Mouse (Mus musculus) cerebellum, adult 9-11 months (tissue): ENCODE measurements at regions not wholly inside any gene's neighbourhood (a gene's known extent, or its start where the extent isn't known, plus 50 kb on each side); places are given as distances from the start of the nearest gene placed in this dataset.

ENCODE experiments used
- DNase-seq: peaks from one replicate; pipeline ENCODE4 v3.0.0; 2022

GRCm38 (mm10) chr12:39831079-39831478, 206.7 kb downstream of the Arl4a start:
- DNase-seq, result no peak

GRCm38 (mm10) chr12:39830530-39830929, 207.3 kb downstream of the Arl4a start:
- no peak for DNase-seq

- no peak for DNase-seq
These were observed 215.2 kb downstream of the Arl4a start for GRCm38 (mm10) chr12:39822671-39823070.

GRCm38 (mm10) chr12:39801536-39801935, 236.3 kb downstream of the Arl4a start:
- DNase-seq, result no peak

- no peak for DNase-seq
These were observed 240.0 kb downstream of the Arl4a start for GRCm38 (mm10) chr12:39797843-39798242.

DNA sequence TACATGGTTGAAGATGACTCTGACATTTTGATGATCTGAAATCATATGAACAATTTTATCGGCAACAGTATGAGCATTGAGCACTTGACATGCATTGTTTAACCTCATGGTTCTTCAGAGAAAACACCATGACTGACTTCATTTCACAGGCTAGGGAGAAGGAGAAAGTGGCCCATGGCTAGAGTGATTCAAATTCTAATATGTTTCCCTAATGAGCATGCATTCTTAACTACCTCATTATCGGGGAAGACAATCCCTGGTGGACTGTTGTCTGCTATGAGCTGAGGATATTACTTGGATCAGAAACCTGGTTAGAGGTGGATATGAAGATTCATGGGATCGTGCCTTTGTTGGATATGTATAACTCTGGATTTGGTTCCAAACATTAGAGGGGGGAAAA, 240.9 kb downstream of the Arl4a start:
- DNase-seq, result no peak

- DNase-seq, result no peak
These were observed 252.8 kb downstream of the Arl4a start for GRCm38 (mm10) chr12:39785026-39785425.

GRCm38 (mm10) chr12:39784532-39784931, 253.3 kb downstream of the Arl4a start:
- DNase-seq, result no peak

DNA sequence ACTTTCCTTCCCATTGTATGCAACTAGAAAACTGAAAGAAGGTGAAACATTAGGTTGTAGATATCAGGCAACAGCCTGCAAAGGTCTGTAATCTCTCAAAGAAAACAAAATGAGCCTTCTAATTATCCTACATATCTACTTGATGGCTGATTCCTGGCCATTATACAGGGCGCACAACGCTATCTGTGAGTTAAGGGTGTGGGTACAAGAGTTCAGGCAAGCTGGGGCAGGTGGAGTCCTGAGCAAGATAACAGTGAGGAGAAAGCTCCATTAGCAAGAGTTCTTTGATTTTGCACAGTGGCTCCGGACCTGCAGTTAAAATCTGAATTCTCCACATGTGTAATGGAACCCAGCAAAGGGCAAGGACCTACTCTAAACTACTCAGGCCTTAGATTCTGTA, 261.7 kb downstream of the Arl4a start:
- DNase-seq, result no peak

DNA sequence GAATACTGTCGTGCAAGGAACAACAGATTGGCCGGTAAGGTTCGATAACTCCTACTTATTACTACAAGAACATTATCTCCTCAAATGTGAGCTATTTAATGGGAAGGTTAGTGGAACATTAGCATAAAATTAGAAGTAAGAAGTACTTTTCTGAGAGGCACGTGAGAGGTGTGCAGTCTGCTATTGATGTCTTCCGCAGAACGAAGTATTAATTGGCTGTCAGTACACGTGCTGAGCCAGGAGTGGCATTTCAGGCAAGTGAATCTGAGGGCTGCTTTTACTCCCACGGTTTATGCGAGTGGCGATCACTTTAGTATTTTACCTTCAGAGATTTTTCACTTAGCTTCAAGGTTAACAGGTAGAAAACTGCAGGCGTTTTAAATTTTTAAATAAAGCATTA, 270.8 kb downstream of the Arl4a start:
- no peak for DNase-seq

GRCm38 (mm10) chr12:39763529-39763928, 274.3 kb downstream of the Arl4a start:
- DNase-seq, result no peak

DNA sequence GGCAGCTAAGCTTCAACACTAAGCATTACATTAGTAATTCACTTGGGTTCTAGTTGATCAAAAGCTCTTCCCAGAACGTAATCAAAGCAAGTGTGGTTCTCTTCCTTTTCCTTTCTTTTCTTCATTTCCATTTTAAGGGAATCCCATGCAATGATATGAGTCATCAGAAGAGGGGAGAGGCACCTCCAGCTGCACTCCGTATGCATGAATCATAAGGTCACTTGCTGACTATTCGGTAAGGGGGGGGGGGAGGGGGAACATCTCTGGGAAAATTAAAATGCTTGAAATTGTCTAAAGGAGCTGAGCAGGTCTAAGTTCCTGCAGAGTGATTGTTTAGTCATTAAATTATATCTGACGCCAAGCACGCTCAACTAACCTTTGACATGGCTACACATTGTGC, 275.9 kb downstream of the Arl4a start:
- no peak for DNase-seq

DNA sequence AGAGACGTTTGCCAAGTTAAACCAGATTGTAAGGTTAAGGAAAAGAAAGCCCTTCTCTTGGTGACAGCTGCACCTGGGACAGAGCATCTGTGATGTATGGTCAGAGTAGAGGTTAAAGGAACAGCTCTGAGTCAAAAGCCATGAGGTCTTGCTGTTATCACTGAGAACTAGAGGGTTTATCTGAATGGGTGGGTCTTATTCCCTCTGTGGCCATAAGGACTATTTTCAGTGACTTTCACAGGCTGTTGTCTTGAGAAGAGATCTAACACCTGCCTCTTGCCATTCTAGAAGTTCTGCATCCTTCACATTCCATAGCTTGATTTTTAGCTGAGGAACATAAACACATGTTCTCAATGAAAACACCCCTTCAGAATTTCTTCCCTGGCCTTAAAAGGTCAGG, 276.5 kb downstream of the Arl4a start:
- DNase-seq, result no peak

- DNase-seq, result no peak
These were observed 279.9 kb downstream of the Arl4a start for GRCm38 (mm10) chr12:39757975-39758374.

- no peak for DNase-seq
These were observed 286.0 kb downstream of the Arl4a start for GRCm38 (mm10) chr12:39751850-39752249.

GRCm38 (mm10) chr12:39742156-39743063, 295.4 kb downstream of the Arl4a start:
- DNase-seq, result no peak

GRCm38 (mm10) chr12:39741051-39741847, 296.6 kb downstream of the Arl4a start:
- no peak for DNase-seq

- DNase-seq, result no peak
These were observed 300.9 kb downstream of the Arl4a start for GRCm38 (mm10) chr12:39736966-39737365.

- DNase-seq, result no peak
These were observed 301.5 kb downstream of the Arl4a start for GRCm38 (mm10) chr12:39736097-39736920.

- DNase-seq, result no peak
These were observed 303.6 kb downstream of the Arl4a start for GRCm38 (mm10) chr12:39734176-39734575.

GRCm38 (mm10) chr12:39731177-39731576, 306.6 kb downstream of the Arl4a start:
- no peak for DNase-seq

DNA sequence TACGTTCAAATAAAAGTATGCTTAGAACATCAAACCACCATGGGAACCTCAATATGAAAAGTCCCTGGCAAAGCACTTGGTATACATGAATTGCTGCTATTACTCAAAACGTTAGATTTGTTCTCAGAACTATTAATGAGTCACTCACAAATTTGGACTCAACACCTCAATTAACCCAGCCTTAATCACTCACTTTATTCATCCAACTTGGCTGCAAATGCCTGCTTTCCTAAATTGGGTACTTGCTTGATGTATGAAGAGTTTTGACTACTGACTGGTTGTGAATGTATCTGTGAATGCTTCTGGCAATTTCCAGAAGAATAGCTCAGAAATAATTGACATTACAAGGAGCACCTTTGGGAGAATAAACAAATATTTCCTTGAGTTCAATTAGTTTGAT, 308.6 kb downstream of the Arl4a start:
- no peak for DNase-seq

DNA sequence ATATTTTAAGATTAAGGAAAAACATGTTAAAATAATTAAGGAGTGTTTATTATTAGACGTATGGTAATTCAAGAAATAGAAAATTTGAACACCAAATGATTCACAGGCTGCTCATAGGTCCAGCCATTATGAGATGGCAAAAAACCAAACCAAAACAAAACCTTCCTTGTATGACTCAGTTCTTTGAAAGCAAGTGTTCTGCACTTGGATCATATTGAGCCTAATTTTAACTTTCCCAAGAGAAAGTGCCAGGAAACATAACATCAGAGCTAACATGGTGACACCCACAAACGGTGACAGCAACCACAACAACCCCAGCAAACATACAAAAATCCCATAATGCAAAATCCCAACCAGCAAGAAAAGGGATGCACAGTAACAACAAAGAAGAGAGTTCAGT, 313.7 kb downstream of the Arl4a start:
- DNase-seq, result no peak
